Mouse (Mus musculus) common myeloid progenitor, adult 5-6 weeks (primary cell): ENCODE measurements around the gene Tbc1d8b. TPM values are rescaled to one million over a fixed set of nuclear protein-coding genes. Genes with fewer than 3 reads are reported as not detected.
"Not testable (repeated sequence)": the region's sequence is repeated elsewhere in the genome, so short reads cannot be mapped to it uniquely, and the experiment has no call there.

ENCODE experiments used
- ATAC-seq: replicated peaks from 2 replicates; pipeline ENCODE4 v1.8.0; 2016; ENCODE audit warnings: low read depth, mild to moderate bottlenecking, moderate TSS enrichment, inconsistent platforms; ENCODE audit not compliant: poor library complexity, severe bottlenecking
- total RNA-seq: library from RNA; stranded (forward); fragments of 200-1000, 187-1606 nt; gene quantifications from 2 replicates; pipeline ENCODE4 v1.2.3, GENCODE M21; 2017

Tbc1d8b gene
- total RNA-seq: 7.0 and 8.8 TPM in 2 replicates

GRCm38 (mm10) chrX:139684775-139685695 lies at the start of gene Tbc1d8b:
Gene Tbc1d8b, plus strand, starts transcription at chrX:139684996.
- ATAC-seq: peak; percentile 100

DNA sequence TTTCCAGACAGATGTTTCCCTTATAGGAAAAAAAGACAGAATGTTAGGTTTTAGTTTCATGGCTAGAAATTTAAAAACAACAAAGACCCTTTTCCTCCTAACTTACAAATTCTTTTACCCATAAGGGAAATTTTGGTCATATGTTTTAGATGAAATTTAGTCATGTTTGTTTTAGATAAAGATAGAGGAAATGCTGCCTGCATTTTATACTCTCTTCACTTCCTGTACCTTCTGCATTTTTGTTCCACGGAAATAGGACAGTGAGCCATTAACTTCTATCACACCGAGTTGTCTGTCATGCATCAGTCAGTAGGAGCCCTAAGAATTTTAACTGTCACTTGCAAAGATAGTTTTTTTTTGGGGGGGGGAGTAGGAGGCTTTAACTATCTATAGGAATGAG lies 45.1 kb upstream of the Tbc1d8b start:
- ATAC-seq: no peak

GRCm38 (mm10) chrX:139640418-139640817 lies 44.4 kb upstream of the Tbc1d8b start:
- no peak for ATAC-seq

GRCm38 (mm10) chrX:139652226-139652625 lies 32.6 kb upstream of the Tbc1d8b start:
- ATAC-seq: no peak

DNA sequence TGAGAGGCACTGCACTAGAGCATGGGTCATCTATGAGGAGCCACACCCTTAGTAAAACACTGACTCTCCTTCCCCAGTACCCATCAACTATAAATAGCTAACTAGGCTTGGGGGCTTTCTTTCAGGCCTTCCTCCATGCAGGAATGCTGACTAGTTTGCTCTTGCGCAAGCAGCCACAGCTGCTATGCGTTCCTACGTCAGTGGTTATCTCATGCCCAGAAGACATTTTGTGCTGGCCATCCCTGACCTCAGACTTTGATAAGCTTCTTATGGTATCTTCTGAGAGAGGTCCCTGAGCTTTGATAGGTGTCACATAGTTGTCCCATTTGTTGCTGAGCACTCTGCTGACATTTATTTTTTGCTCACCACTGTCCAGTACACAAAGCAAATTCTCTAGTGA lies 31.5 kb upstream of the Tbc1d8b start:
- ATAC-seq: peak; percentile 62

GRCm38 (mm10) chrX:139654350-139655063 lies 30.3 kb upstream of the Tbc1d8b start:
- no peak for ATAC-seq

DNA sequence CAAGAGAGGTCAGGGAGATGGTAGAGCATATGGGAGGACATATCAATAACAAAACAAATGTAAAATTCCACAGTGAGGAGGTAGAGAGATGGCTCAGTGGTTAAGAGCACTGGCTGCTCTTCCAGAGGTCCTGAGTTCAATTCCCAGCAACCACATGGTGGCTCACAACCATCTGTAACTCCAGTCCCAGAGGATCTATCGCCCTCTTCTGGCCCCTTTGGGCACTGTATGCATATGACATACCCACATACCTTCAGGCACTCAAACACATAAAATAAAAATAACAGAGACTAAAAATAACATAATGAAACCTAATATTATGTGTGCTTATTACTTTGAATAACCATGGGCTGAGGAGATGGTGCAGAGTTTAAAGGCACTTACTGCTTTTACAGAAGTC lies 22.7 kb upstream of the Tbc1d8b start:
- ATAC-seq: no peak

- 0 out of 2 replicates have a peak, but pooled peaks have one; percentile 69 for ATAC-seq
Measured at GRCm38 (mm10) chrX:139665829-139666228, 19.0 kb upstream of the Tbc1d8b start.

GRCm38 (mm10) chrX:139684410-139684774 lies 404 bp upstream of the Tbc1d8b start:
- ATAC-seq: peak; percentile 40

GRCm38 (mm10) chrX:139714381-139714780 lies 29.6 kb downstream of the Tbc1d8b start, which contains the start of gene Gm15013:
Gene Gm15013, minus strand, starts transcription at chrX:139714481.
- no peak for ATAC-seq

DNA sequence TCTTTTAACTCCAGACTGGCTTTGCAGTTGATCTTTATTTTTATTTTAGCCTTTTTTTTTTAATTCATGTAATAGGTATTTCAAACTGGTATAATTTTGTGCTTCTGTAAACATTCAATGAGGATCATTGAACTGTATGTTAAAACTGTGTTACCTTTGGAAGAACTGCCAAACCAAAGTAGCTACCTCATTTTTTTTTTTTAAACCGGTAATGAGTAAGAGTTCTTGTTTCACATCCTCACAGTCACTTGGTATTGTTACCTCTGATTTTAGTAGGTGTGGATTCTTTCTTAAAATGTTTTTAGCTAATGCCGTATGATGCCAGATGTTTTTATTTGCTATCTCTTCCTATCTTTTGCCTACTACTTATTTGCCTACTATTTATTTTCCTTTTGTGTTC lies 37.6 kb downstream of the Tbc1d8b start:
- ATAC-seq: no peak

GRCm38 (mm10) chrX:139730541-139730940 lies 45.7 kb downstream of the Tbc1d8b start:
- ATAC-seq: no peak

DNA sequence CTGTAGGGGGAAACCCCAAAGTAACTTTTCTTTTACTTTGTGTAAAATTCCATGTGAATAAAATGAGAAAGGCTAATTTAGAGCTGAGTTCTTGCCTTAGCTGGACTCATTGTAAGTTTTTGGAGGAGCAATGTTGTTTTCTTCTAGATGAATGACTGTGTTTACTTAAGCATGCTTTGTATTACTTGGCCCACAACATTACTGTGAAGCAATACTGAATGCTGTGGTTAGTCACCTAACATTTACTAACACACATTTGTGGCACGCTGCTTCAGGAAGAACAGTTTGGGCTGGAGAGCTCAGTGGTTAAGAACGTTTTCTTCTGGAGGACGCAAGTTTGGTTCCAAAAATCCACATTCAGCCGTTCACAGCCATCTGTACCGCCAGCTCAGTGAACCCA lies 52.3 kb downstream of the Tbc1d8b start:
- ATAC-seq: no peak

GRCm38 (mm10) chrX:139751855-139752254 lies 67.1 kb downstream of the Tbc1d8b start:
- ATAC-seq: peak; percentile 56; the same call in 1 of the 2 replicates

- ATAC-seq: not testable (repeated sequence)
Measured at GRCm38 (mm10) chrX:139758634-139759033, 73.8 kb downstream of the Tbc1d8b start.

DNA sequence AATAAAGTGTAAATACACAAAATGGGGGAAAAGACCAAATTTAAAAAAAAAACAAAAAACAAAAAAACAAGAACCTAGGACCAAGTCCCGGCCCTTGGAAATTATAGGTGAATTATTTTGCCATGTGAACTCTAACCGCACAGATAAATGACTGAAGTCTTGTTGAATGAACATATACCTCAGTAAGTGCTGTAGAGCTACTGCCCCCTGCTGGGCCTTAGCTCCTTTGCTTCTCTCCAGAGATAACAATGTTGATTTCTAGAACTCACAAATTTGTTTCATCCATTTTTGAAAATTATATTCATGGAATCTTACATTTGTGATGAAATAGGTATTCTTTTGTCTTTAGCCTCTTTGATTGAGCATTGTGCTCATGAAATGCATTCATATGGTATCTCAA lies 77.8 kb downstream of the Tbc1d8b start:
- peak; percentile 74; the same call in 1 of the 2 replicates for ATAC-seq

GRCm38 (mm10) chrX:139769975-139770637 lies 85.3 kb downstream of the Tbc1d8b start:
- no peak for ATAC-seq

DNA sequence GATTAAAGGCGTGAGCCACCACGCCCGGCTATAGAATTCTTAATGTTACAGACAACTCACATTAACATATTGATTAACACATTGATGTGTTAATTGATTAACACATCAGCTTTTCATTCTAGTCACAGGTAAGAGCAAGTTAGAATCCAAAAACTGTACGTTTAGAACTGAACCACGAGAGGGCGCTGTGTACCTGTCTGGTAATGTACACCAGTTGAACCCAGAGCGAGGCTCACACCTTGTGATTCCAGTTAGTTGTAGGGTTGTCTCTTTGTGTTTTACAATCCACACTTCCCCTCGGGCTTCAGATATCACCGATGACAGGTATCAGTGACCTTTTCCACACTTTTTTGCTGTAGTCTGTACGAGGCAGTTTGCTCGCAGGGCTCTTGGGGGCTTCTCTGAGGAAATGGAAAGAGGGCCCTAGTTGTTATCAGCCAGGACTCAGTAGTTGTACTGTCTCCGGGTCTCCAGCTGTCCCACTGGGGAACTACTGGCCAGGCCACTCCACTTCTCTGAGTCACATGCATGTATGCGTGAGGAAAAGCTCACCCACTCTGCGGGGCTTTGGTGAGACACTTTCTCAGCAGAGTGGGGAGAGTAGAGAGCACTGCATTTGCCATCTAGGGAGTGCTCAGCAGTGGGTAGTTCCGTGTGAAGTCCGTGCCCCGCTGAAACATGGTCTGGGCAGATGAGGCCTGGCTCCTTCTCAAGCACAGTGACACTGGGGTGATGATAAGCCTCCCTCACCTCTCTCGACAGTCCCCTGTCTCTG lies 89.7 kb downstream of the Tbc1d8b start:
- ATAC-seq: peak; percentile 81

DNA sequence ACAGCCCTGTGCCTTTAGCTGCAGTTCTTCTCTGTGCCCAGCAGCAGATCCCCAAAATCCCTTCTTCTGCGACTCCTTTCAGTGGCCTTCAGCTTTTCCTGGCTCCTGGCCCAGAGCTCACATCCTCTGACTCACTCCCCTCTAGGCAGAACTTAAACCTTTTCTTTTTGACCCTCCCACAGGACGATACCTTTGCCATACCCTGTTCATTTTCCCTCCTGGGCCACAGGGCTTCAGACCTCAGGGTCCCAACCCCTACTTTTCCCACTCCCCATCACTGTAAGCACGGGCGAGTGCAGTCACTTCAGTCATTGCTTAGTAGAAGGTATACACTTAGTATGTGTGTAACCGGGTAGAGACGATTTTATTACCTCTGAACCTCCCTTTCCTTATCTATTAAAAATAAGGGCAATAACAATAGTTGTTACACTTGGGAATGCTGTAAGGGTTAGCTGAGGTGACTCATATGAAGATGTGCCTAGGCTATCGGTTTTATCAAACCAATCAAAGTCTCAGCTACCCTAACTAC lies 90.4 kb downstream of the Tbc1d8b start:
- ATAC-seq: 0 out of 2 replicates have a peak, but pooled peaks have one; percentile 7
